Mouse (Mus musculus) intestine, embryonic 16.5 days (tissue): ENCODE measurements around the gene Sox15. TPM values are rescaled to one million over a fixed set of nuclear protein-coding genes. Genes with fewer than 3 reads are reported as not detected.

Experiments
- ATAC-seq: fragments of 200-750 bp; cut with Nextera tagmentation; 2 replicates; pipeline ENCODE4 v1.8.0; 2017; ENCODE audit warnings: moderate TSS enrichment, moderate library complexity
- H3K27ac ChIP-seq: fragments of 300-500 bp; sonication (generic); 2 replicates; pipeline ENCODE4 v1.5.1; 2014; ENCODE audit warnings: mild to moderate bottlenecking, low read length
- H3K27me3 ChIP-seq: fragments of 300-500 bp; sonication (generic); replicated peaks from 2 replicates; pipeline ENCODE4 v1.6.1; 2014; ENCODE audit warnings: low read length, control low read depth, mixed read lengths; ENCODE audit not compliant: control insufficient read depth, insufficient read depth
- H3K36me3 ChIP-seq: fragments of 300-500 bp; sonication (generic); 2 replicates; pipeline ENCODE4 v1.6.1; 2014; ENCODE audit warnings: low read length, control low read depth; ENCODE audit not compliant: control insufficient read depth, insufficient read depth
- H3K4me1 ChIP-seq: fragments of 300-500 bp; sonication (generic); 2 replicates; pipeline ENCODE4 v1.6.1; 2014; ENCODE audit warnings: low read length, control low read depth, mixed read lengths; ENCODE audit not compliant: control insufficient read depth, insufficient read depth
- H3K4me2 ChIP-seq: fragments of 300-500 bp; sonication (generic); 2 replicates; pipeline ENCODE4 v1.6.1; 2014; ENCODE audit warnings: low read depth, low read length, control low read depth
- H3K4me3 ChIP-seq: fragments of 300-500 bp; sonication (generic); 2 replicates; pipeline ENCODE4 v1.5.1; 2014; ENCODE audit warnings: mild to moderate bottlenecking, low read length
- H3K9ac ChIP-seq: fragments of 300-500 bp; sonication (generic); 2 replicates; pipeline ENCODE4 v1.6.1; 2014; ENCODE audit warnings: low read depth, low read length
- H3K9me3 ChIP-seq: fragments of 300-500 bp; sonication (generic); 2 replicates; pipeline ENCODE4 v1.6.1; 2016; ENCODE audit warnings: low read length, control low read depth; ENCODE audit not compliant: control insufficient read depth
- WGBS: fragments of 180-500 bp; shearing (Covaris S2); extraction: QIAGEN DNeasy Blood & Tissue Kit; methylation state at CpG from one replicate; pipeline ENCODE4 v1.1.7; 2014; 5-methylcytosine and 5-hydroxymethylcytosine counted together
- polyA plus RNA-seq: library from polyadenylated mRNA; unstranded; fragments of >200 nt; fragmentation: Nextera tagmentation; extraction: Ambion mirVana; gene quantifications from 2 replicates; pipeline ENCODE4 v1.2.1, GENCODE M21; 2015

Gene Sox15
- polyA plus RNA-seq, 1 experiment from 2014 or later: not detected

DNA sequence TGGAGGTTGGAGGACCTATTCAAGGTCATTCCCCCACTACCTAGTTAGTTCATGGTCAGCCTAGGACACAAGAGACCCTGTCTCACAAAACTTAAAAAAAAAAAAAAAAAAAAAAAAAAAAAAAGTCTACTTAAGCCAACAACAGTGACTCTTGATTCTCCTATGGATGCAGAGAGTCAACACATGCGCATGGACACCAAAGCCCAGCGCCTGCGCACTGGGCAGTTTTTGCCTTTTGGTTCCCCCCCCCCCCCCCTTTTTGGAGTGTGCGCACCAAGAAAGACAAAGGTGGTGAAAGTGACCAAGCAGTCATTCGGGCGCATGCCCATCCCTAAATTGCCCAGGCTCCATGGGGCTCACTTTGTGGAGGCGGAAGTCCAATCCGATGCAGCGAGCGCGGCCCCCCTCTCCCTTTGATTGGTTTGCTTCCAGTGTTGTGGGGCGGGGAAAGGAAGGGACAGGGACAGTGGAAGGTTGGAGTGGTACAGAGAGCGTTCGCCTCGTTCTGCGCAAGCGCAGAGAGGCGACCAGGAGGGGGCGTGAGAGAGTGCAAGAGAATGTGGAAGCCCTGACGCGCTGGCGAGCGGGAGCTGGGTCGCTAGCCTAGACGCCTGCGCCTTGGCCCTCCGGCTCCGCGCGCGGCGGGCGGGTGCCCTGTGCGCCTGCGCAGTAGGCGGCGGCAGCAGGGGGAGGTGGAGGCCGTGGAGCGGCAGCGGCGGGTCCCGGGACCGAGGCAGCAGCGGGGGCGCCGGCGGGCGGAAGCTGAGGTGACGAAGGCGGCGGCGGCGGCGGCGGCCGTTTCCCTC is 22.6 kb upstream of the Sox15 start, which contains the start of gene Fxr2:
Fxr2 (plus strand) TSS at position 707 of the 806 bp plus-strand sequence.
- Histone ChIP-seq H3K27me3 (no peaks in the 10 kb centered on the region), H3K9me3 (no peaks in the 10 kb centered on the region), H3K4me2 (peak within 1 kb of the TSS; percentile 72), H3K36me3 (no peaks in the 10 kb centered on the region), H3K27ac (peak within 1 kb of the TSS; percentile 96), H3K4me1 (peaks cover 16% of the 10 kb centered on the region), H3K4me3 (peak within 1 kb of the TSS; percentile 100), H3K9ac (peak within 1 kb of the TSS; percentile 98)
- ATAC-seq: peak; percentile 99
- under 1% methylated on average over 38 of the region's 56 CpGs for WGBS

- ATAC-seq: peak; percentile 73
- Histone ChIP-seq H3K36me3 (no peaks in the 10 kb centered on the region), H3K27ac (peak overlapping the region; percentile 96), H3K4me3 (peak overlapping the region; percentile 100), H3K9me3 (no peaks in the 10 kb centered on the region), H3K9ac (peak overlapping the region; percentile 98), H3K4me2 (peak overlapping the region; percentile 72), H3K4me1 (peaks cover 16% of the 10 kb centered on the region), H3K27me3 (no peaks in the 10 kb centered on the region)
- under 1% methylated on average over 48 of the region's 50 CpGs for WGBS
Measured at GRCm38 (mm10) chr11:69633128-69633866, 21.8 kb upstream of the Sox15 start.

DNA sequence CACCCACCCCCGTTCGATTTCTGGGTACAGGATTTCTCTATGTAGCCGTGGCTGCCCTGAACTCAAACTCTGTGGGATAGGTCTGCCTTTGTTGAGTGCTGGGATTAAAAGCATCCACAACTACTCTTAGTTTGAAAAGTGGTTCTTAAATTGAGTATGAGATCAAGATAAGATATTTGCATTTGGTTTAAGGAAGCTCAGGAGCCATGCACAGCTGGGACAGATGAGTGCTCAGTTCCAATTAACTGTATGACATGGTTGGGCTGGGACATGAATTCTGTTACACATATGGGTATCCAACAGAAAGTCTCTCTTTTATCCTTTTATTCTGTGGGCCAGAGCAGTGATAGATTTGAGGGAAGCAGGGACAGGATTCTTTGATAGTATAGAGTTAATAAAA is 19.6 kb upstream of the Sox15 start:
- Histone ChIP-seq H3K36me3 (no peaks in the 10 kb centered on the region; the same call in 1 of the 2 replicates), H3K4me3 (no peak overlapping the region), H3K9me3 (no peaks in the 10 kb centered on the region), H3K27ac (no peak overlapping the region), H3K9ac (no peak overlapping the region), H3K4me2 (no peak overlapping the region; the same call in 1 of the 2 replicates), H3K27me3 (no peaks in the 10 kb centered on the region), H3K4me1 (peaks cover 16% of the 10 kb centered on the region)
- ATAC-seq: no peak
- 66% methylated on average over 3 of the region's 3 CpGs for WGBS

GRCm38 (mm10) chr11:69645860-69646259 is 9.3 kb upstream of the Sox15 start:
- Histone ChIP-seq H3K4me3 (no peak overlapping the region), H3K9me3 (no peaks in the 10 kb centered on the region), H3K4me1 (no peaks in the 10 kb centered on the region), H3K27me3 (no peaks in the 10 kb centered on the region), H3K27ac (no peak overlapping the region), H3K36me3 (peaks cover 32% of the 10 kb centered on the region), H3K4me2 (no peak overlapping the region), H3K9ac (no peak overlapping the region)
- 84% methylated on average over 5 of the region's 5 CpGs for WGBS
- no peak for ATAC-seq

DNA sequence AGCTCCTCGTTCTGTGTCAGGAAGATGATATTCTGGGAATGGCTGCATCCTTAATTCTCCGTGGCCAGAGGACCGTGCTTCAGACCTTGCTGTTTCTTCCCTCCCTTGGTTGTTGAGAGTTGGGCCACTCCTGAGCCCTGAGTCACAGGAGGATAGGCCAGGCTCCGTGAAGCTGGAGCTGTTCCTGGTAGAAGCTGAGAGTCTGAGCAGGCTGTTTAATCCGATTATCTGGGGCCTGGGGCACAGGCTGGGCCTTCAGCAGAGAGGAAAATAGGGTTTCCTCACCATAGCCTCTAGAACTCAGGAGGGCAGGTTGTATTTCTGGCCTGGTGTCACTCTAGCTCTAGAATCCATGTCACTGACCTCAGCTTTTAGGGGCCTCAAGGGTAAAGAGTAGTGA is 1.7 kb upstream of the Sox15 start:
- no peak overlapping the region for H3K27ac ChIP-seq
- no peak for ATAC-seq
- 73% methylated on average over 5 of the region's 5 CpGs for WGBS

DNA sequence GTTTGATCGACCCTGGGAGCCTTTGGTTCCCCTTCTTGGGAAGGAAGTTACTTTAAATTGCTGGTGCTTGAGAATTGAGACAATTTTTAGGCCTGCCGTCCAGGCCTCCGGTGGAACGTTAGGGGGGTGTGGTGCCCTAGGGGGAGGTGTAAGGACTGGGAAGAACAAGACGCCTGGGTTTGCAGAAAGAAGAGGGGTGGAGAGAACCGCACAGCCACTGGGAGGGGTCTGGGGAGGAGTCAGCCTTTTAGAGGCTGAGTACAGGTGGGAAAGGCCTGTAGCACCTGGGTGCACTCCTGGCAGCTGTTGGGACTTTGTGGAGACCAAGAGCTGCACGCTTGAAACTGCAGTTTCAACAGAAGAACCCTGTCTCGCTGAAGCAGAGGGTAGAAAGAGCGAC is 354 bp upstream of the Sox15 start:
- Histone ChIP-seq H3K4me2 (no peak overlapping the region), H3K27me3 (no peaks in the 10 kb centered on the region), H3K9me3 (no peaks in the 10 kb centered on the region), H3K36me3 (peaks cover 30% of the 10 kb centered on the region), H3K27ac (no peak overlapping the region; the same call in none of the 2 replicates), H3K4me3 (no peak overlapping the region), H3K4me1 (peaks cover 12% of the 10 kb centered on the region), H3K9ac (no peak overlapping the region)
- no peak for ATAC-seq
- 40% methylated on average over 9 of the region's 9 CpGs for WGBS

More for the DNA sequence above, 1.7 kb upstream of the Sox15 start:
- Histone ChIP-seq H3K4me3 (no peak overlapping the region), H3K36me3 (peaks cover 31% of the 10 kb centered on the region), H3K27me3 (no peaks in the 10 kb centered on the region), H3K4me1 (peaks cover 12% of the 10 kb centered on the region), H3K9me3 (no peaks in the 10 kb centered on the region), H3K4me2 (no peak overlapping the region), H3K9ac (0 out of 2 replicates have a peak overlapping the region, but pooled peaks have one; percentile 24)

GRCm38 (mm10) chr11:69656065-69656455 is 946 bp downstream of the Sox15 start:
- Histone ChIP-seq H3K4me2 (no peak overlapping the region), H3K9me3 (no peaks in the 10 kb centered on the region), H3K27ac (no peak overlapping the region), H3K4me1 (peaks cover 12% of the 10 kb centered on the region), H3K4me3 (no peak overlapping the region), H3K27me3 (no peaks in the 10 kb centered on the region), H3K9ac (0 out of 2 replicates have a peak overlapping the region, but pooled peaks have one; percentile 24), H3K36me3 (peaks cover 25% of the 10 kb centered on the region)
- ATAC-seq: no peak
- 72% methylated on average over 5 of the region's 5 CpGs for WGBS

GRCm38 (mm10) chr11:69656617-69657461 is 1.7 kb downstream of the Sox15 start:
- Histone ChIP-seq H3K27me3 (no peaks in the 10 kb centered on the region), H3K36me3 (peaks cover 20% of the 10 kb centered on the region), H3K9ac (0 out of 2 replicates have a peak overlapping the region, but pooled peaks have one; percentile 24), H3K4me1 (peaks cover 12% of the 10 kb centered on the region), H3K27ac (no peak overlapping the region), H3K9me3 (no peaks in the 10 kb centered on the region), H3K4me3 (no peak overlapping the region), H3K4me2 (no peak overlapping the region)
- ATAC-seq: no peak
- 76% methylated on average over 10 of the region's 10 CpGs for WGBS
